Mouse (Mus musculus) lung, postnatal 10 days (tissue): ENCODE measurements around the gene Eif2ak1.

Experiments
- DNase-seq: peaks from one replicate; pipeline ENCODE4 v3.0.0; 2021

Gene Eif2ak1

DNA sequence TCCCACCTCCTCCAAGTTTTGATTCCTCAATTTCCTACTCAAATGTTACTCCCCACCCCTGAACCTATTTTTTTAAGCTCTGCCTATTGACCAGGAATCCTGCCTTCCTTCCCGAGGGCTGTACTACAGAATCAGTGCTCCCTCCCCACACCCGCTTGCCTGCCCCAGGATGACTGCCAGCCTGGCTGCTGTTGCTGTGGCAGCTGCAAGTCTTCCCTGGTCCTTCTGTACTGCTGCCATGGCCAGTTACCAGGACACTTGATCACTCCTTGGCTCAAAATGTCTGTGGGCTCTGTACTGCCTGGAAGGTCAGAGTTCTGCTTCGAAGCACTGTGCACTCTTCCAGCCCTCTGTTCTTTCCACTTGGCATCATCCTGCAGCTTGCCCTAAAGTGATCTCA, 84.5 kb downstream of the Eif2ak1 start:
- peak; percentile 6 for DNase-seq

DNA sequence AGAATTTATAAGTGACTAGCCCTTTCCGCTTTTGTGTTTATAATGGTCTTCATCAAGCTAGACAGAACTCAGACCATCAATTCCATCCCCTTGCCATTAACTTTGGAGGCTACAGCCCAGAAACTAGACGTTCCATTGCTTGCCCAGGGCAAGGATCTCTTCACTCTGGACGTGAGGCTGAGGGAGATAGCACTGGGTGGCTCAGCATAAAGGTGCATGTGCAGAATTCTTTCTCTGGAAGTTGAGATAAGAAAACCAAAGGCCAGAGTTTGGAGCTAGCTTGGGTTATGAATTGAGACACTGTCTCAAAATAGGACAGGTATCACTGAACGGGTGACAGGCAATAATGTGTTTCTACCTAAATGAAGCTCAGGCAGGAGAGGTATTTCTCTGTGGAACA, 86.2 kb downstream of the Eif2ak1 start:
- DNase-seq = no peak

DNA sequence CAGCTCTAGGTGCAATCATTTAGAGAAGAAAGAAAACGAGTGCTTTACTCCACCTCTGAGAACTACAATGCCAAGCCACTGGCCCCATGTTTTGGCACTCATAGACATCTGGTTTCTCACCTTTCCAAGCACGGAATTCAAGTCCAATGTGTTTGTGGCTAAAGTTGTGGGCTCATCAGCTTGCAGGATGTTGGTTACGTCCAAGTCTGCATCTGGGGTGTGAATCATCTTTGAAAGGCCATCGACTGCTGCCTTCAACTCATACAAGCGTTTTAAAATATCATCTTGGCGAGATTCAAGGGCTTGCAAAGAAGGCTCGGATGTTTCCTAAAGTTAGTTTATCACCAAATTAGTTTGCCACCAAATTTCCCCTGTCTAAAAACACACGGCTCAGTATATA, 88.8 kb downstream of the Eif2ak1 start:
- DNase-seq = no peak

DNA sequence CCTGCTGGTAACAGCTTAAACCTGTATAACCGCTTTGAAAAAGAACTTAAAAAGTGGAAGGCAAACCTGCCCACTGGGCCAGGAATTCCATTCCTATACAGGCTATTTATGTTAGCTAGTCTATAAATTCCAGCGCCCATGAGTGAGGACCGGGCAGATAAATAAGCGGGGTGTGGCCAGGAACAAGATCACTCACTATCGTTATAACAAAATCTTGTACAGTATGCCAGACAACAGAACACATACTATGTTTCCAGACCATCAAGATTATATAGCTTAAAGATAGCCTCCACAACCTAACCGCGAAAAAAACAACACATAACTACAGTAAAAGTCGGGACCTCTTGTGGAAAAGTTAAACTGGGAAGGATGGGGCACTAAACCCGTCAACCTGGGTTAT, 91.3 kb downstream of the Eif2ak1 start:
- no peak for DNase-seq

DNA sequence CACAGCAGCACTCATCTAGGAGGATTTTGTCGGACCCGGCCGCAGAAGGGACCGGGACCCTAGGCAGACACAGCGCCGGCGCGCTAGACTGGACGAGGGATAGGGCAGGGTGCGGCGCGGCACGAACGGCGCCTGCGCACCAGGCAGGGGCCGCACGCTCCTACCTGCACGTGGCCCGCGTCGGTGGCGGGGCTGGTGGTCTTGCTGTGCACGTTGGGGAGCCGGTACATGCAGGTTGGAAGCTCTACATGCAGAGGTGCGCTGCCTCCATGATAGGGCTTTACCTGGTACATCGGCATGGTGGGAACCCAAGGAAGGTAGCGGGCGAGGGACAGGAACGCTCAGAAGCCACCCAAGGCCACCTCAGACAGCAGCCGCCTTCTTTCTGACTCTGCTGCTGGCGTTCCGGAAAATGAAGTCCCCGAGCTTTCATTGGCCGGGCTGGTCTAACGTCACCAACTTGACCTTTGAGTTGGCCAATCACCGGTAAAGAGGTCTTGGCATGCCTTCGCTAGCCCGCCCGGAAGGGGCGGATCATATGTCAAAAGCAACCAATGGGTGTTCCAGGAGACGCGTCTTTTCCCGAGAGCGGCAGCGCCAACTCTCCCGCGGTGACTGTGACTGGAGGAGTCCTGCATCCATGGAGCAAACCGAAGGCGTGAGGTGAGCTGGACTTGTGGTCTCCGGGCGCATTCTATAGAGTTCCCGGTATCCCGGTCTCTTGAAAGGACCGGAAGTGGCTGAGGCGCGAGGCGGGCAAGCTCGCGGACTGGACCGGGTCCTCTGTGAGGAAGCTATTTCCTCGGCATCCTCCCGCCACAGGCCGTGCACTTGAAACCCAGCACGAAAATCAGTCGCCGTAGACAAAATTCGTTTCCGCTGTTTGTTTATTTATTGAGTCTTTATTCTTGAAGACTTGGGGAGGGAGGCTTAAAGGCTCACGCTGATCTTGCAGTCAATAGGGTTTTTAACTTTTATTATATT, 92.1 kb downstream of the Eif2ak1 start, which contains the start of the genes Aimp2 and Pms2:
TSS of gene Aimp2 (minus strand) at position 431 of the 984 bp plus-strand sequence.
TSS of gene Pms2 (plus strand) at position 548 of the 984 bp plus-strand sequence.
- peak; percentile 98 for DNase-seq

DNA sequence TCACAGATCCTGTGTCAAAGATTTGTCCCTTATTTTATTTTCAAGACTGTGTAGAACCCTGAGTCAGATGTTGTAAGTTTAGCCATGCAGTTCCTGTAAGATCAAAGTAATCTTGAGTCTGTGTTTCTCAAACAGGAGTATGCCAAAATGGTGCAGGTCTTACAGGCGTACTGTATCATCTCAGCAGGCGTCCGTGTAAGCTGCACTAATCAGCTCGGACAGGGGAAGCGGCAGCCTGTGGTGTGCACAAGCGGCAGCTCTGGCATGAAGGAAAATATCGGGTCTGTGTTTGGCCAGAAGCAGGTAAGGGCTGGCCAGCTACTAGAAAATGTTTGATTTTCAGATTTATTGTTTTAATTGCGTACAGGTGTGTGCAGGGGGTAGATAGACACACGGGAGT, 98.6 kb downstream of the Eif2ak1 start:
- DNase-seq = no peak

DNA sequence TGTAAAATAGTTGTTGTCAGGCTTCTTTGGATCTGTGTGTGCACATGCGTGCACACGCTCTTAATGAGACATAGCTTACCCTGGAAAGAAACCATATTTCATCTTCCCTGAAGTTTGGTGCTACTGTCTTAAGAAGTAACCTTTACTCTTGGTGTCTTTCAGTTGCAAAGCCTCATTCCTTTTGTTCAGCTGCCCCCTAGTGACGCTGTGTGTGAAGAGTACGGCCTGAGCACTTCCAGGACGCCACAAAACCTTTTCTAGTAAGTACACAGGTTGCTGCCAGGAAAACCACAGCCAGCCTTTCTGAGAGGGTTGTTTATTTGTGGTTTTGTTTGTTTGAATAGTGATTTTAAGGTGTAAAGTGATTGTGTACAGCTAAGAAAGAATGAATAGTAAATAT, 99.8 kb downstream of the Eif2ak1 start:
- peak; percentile 81 for DNase-seq

DNA sequence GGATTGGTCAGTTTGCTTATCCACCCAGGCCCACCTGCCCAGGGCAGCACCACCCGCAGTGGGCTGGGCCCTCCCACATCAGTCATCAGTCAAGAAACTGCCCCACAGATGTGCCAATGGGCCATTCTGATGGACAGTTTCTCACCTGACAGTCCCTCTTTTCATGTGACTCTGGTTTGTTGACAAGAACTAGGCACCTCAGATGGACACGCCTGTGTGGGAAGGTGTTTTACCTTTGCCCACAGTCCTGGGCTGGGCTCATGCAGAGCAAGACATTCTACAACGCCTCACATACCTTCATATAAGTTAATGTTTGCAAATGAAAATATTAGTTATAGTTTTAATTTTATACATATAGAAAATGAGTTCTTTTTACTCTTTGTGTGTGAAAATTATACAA, 100.5 kb downstream of the Eif2ak1 start:
- no peak for DNase-seq

DNA sequence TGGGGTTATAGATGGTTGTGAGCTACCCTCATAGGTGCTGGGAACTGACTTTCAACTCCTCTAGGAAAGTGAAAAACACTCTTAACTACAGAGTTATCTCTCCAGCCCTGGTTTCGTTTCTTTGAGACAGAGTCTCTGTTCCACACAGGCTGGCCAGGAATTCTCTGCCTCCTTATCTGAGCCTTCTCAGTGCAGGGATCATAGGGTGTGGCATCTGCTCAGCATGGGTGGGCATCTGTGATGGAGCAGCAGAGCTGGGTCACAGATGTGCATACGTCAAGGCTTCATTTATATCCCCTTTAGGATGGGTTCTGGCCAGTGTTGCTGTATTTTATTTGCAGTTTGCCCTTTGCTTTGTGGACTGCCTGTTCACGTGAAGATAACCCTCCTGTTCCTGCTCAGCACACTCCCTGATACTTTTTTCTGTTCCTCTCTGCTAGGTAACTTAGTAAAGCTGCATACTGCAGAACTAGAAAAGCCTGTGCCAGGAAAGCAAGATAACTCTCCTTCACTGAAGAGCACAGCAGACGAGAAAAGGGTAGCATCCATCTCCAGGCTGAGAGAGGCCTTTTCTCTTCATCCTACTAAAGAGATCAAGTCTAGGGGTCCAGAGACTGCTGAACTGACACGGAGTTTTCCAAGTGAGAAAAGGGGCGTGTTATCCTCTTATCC, 107.3 kb downstream of the Eif2ak1 start:
- DNase-seq = no peak

DNA sequence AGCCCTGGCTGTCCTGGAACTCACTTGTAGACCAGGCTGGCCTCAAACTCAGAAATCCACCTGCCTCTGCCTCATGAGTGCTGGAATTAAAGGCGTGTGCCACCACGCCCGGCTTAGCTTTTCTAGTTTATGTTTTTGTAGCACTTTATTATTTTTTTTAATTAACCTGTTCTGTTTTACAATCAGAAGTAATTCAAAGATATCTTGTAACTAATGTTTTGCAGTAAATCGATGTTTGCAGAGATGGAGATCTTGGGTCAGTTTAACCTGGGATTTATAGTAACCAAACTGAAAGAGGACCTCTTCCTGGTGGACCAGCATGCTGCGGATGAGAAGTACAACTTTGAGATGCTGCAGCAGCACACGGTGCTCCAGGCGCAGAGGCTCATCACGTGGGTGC, 110.3 kb downstream of the Eif2ak1 start, which contains the start of gene Gm42421:
TSS of gene Gm42421 (plus strand) at position 301 of the 400 bp plus-strand sequence.
- DNase-seq = no peak

DNA sequence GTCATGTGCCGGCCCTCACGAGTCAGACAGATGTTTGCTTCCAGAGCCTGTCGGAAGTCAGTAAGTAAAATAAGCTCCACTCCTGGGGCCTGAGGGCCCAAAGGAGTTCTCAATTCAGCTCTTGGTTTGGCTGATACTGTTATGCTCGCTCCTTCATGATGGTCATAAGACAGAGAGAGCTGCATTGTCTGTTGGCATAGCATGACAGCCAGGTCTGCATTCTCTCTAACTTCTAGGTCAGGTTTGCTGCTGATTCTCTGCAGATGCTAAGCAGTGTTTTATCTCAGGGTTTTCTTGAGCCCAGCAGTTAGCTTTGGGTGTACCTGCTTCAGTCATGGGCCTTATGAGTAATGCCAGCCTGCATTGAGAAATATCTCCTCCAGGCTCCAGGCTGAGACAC, 111.7 kb downstream of the Eif2ak1 start:
- DNase-seq = no peak

DNA sequence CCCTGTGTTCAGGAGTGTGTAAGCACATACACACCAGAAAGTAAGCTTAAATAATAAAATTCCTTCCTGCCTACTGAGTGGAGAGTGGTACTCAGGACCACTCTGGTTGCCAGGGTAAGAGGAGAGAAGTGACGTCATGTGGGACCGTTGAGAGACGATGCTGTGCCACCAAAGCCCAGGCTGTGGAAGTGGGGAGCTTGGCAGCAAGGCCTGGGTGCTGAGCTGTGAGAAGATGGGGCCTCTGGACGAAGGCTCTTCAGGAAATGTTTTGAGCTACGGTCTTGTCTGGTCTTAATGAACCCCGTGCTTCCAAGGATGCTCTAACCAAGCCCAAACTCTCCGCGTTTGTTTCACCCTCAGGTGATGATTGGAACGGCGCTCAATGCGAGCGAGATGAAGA, 113.1 kb downstream of the Eif2ak1 start:
- no peak for DNase-seq

DNA sequence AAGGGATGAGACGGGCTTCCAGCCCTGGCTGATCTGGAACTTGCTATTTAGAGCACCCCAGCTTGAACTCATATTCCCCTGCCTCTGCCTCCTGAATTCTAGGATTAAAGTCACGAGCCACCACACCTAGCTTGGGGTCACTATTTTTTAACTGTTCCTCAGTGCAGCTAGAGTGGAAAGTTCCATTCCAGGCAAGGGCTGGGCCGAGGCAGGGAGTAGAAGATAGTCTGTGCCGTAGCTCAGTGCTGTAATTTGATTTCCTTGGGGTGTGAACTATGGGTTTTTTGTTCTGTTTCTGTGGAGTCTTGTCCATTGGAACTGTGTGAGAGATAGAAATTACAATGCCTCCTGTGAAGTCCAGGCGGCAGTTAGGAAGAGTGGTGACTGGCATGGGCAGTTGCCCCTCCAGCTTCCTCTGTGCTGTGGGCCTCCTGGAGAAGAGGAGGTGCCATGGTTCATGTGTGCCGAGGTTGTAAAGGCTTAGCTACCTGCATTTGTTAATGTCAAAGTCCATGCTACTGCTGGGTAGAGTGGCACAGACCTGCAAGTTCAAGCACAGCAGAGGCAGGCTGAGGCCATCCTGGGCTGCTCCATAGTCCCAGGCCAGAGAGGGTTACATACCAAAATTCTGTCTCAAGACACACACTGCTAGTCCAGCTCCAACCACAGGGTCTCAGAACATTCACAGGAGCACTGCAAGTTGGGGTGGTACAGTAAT, 114.4 kb downstream of the Eif2ak1 start:
- DNase-seq = no peak

DNA sequence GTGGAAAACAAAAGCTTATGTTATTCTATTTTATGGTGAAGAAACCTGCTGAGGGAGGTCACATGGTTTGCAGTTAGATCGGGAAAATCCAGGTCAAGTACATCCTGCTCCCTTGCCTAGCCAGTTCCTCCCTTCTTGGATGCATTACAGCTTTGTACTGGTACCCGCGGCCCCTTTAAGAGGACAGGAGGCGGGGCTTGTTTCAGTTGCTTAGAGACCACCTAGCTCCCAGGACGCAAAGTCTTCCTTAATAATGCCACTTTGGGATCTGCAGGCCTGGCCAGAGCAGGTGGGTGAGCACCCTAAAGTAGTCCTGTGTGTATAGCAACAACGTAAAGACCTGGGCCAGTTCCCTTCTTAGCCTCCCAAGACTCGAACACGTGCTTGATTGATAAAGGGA, 115.2 kb downstream of the Eif2ak1 start, which contains the start of gene Rsph10b:
TSS of gene Rsph10b (plus strand) at position 205 of the 400 bp plus-strand sequence.
- DNase-seq = peak; percentile 49

DNA sequence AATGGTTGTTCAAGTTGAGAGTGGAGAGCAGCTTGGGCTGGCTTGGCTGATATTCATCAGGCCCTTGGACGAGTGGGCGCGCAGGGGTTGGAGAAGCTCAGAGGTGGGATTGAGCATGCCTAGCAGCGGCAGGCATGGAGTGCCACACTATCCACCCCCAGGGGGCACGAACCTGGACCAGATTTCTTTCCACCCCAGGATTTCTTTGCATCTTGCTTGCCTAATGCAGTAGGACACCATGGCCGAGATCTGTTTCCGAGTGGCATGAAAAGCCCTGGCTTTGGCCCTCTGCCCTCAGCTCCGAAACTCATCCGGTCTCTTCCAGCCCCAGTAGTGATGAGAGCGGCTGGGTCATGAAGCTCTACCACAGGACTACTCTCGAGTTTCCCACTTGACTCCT, 115.8 kb downstream of the Eif2ak1 start:
- DNase-seq = no peak

DNA sequence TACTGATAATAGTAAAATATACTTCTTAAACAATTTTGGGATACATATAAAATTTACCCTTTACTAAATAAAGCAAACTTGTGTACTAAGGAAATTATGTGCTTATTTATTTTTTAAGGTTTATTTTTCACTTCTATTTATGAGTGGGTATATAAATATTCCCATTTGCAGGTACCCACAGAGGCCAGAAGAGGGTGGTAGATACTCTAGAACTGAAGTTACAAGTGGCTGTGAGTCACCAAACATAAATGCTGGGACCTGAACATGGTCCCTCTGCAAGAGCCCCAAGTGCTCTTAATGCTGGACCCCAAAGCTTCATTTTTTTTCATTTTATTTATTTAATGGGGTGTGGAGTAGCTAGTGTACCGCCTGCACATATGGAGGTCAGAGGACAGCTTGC, 116.3 kb downstream of the Eif2ak1 start:
- no peak for DNase-seq

DNA sequence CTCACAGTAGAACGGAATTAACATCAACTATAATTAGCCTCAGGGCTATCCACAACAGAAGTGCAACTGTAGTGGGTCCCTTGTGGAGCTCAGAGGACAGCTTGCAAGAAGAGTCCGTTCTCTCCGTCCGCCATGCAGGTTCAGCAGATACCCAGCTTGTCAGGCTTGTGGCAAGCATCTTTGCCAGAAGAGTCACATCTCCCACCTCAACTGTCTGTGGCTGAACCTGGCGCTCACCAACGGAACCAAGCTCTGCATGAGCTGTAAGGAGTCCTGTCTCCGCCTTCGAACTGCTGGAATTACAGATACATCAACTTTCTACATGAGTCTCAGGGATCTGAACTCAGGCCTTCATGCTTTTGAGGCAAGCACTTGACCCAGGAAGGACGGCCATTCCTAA, 118.6 kb downstream of the Eif2ak1 start:
- DNase-seq = no peak

DNA sequence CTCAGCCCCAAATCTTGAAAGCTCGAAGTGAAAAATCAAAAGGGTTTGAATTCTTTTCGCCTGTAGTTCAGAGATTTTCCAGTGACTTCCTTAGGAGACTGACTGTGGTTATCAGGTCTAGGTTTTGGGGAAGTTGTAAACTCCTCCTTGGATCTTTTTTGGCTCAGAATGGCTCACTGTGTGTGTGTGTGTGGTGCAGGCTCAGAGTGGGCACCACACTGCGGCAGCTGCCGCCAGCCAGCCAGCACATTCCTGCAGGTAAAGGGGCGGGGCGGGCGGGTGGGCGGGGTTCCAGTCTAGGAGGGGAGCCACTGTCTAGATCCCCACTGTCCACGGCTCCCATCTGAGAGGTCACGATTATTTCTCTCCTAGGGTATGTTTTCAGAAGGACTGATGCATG, 124.0 kb downstream of the Eif2ak1 start:
- DNase-seq = no peak

DNA sequence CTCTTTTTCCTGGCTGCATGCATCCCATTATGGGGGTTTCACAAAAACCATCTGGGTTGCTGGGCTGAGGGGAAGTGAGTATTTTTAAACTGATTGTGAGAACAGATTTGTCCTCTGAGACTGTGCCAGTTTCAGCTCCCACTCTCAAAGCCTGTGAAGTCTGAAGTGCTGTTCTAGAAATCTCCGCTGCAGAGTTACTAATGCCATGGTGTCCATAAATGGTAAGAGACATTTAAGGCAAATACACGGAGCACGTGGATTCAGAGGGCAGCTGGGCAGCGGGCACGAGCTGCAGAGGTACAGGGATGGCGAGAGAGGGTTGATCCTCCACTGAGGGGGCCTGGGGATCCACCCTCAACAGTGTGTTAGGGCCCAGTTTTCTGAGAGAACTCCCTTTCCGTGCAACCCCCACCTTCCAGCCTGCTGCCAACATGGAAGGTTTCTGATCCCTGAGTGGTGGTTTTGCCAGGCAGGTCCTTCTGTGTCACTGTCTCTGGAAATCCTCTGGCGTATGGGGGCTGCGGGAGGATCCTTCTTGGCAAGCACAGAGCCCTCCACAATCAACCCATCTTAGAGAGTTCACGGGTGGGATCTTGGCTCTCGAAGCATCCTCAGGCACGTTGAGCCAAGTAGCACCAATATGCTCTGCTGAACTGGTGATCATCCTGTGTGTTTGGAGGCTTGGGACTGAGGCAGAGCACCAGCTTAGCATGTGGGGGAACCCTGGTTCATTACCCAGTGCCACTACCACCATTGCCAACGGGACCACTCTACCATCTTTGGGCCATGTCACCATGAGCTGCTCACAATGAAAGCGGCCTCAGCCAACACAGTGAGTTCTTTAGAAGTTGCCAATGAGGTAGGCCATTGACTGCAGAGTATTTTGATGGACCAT, 125.9 kb downstream of the Eif2ak1 start:
- DNase-seq = no peak

DNA sequence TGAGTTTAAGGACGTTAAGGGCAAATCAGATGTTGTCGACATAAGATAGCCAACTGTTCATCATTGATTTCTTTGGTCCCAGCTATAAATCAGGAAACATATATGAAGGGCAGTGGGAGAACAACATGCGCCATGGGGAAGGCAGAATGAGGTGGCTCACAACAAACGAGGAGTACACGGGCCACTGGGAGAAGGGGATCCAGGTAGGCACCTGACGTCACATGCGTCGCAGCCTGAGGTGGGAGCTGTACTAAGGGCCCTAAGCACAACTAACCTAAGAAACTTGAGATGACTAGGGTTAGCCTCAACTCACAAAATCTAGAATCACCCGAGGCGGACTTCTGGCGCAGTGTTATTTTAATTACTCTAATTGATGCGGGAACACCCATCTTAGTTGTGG, 130.8 kb downstream of the Eif2ak1 start:
- no peak for DNase-seq

DNA sequence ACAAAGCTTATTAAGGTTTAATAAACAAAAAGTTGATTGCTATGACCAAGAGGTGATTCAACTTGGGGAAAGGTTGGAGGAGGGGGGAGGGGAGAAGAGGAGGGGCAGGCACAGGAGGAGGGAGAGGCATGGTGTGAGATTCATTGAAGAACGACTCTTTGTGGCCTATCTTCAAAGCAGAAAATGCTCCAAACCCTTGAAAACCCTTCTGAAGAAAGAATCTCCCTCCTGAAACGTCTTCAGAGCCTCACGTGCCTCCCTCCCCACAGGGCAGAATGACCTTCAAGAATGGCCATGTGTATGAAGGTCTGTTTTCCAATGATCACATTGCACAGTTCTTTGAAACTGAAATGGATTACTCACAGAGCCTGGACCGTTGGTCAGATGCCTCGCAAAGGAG, 132.4 kb downstream of the Eif2ak1 start:
- no peak for DNase-seq
